Mouse (Mus musculus): ENCODE results near the gene Slco1b2.
"Not testable (repeated sequence)": the region's sequence is repeated elsewhere in the genome, so short reads cannot be mapped to it uniquely, and the experiment has no call there.

Gene Slco1b2

GRCm38 (mm10) chr6:141629291-141629690, at the start of gene Slco1b2:
Slco1b2 (plus strand) TSS chr6:141629518.
- no peak for DNase-seq (ENCODE audit: low read depth, low spot score)
- Histone ChIP-seq H3K36me3 (ENCODE audit: control insufficient read depth, insufficient read depth, low read length, poor library complexity, severe bottlenecking) (no peaks in the 10 kb centered on the region), H3K27me3 (ENCODE audit: control insufficient read depth, insufficient read depth, low read length, poor library complexity, severe bottlenecking) (no peaks in the 10 kb centered on the region)

- DNase-seq (ENCODE audit: low read depth, low spot score) = no peak
Measured at GRCm38 (mm10) chr6:141584791-141585403, 44.4 kb upstream of the Slco1b2 start.

GRCm38 (mm10) chr6:141590002-141590401, 39.3 kb upstream of the Slco1b2 start:
- H3K36me3 ChIP-seq (ENCODE audit: control insufficient read depth, insufficient read depth, low read length, poor library complexity, severe bottlenecking) = no peaks in the 10 kb centered on the region
- DNase-seq (ENCODE audit: low read depth, low spot score) = no peak
- H3K27me3 ChIP-seq (ENCODE audit: control insufficient read depth, insufficient read depth, low read length, poor library complexity, severe bottlenecking) = no peaks in the 10 kb centered on the region

More at GRCm38 (mm10) chr6:141584791-141585403, 44.4 kb upstream of the Slco1b2 start:
- Histone ChIP-seq H3K27me3 (ENCODE audit: control insufficient read depth, insufficient read depth, low read length, poor library complexity, severe bottlenecking) (no peaks in the 10 kb centered on the region), H3K36me3 (ENCODE audit: control insufficient read depth, insufficient read depth, low read length, poor library complexity, severe bottlenecking) (no peaks in the 10 kb centered on the region)

GRCm38 (mm10) chr6:141590598-141591200, 38.6 kb upstream of the Slco1b2 start:
- DNase-seq (ENCODE audit: low read depth, low spot score); H3K27me3 ChIP-seq (ENCODE audit: control insufficient read depth, insufficient read depth, low read length, poor library complexity, severe bottlenecking): not testable (repeated sequence)

GRCm38 (mm10) chr6:141596081-141596480, 33.2 kb upstream of the Slco1b2 start:
- Histone ChIP-seq H3K27me3 (ENCODE audit: control insufficient read depth, insufficient read depth, low read length, poor library complexity, severe bottlenecking) (no peaks in the 10 kb centered on the region), H3K36me3 (ENCODE audit: control insufficient read depth, insufficient read depth, low read length, poor library complexity, severe bottlenecking) (no peaks in the 10 kb centered on the region)
- no peak for DNase-seq (ENCODE audit: low read depth, low spot score)

More at GRCm38 (mm10) chr6:141590598-141591200, 38.6 kb upstream of the Slco1b2 start:
- H3K36me3 ChIP-seq (ENCODE audit: control insufficient read depth, insufficient read depth, low read length, poor library complexity, severe bottlenecking) = not testable (repeated sequence)

GRCm38 (mm10) chr6:141597037-141597436, 32.3 kb upstream of the Slco1b2 start:
- DNase-seq (ENCODE audit: low read depth, low spot score) = no peak
- no peaks in the 10 kb centered on the region for H3K27me3 ChIP-seq (ENCODE audit: control insufficient read depth, insufficient read depth, low read length, poor library complexity, severe bottlenecking)
- no peaks in the 10 kb centered on the region for H3K36me3 ChIP-seq (ENCODE audit: control insufficient read depth, insufficient read depth, low read length, poor library complexity, severe bottlenecking)

GRCm38 (mm10) chr6:141600940-141601339, 28.4 kb upstream of the Slco1b2 start:
- DNase-seq (ENCODE audit: low read depth, low spot score) = no peak
- Histone ChIP-seq H3K36me3 (ENCODE audit: control insufficient read depth, insufficient read depth, low read length, poor library complexity, severe bottlenecking) (no peaks in the 10 kb centered on the region), H3K27me3 (ENCODE audit: control insufficient read depth, insufficient read depth, low read length, poor library complexity, severe bottlenecking) (no peaks in the 10 kb centered on the region)

- Histone ChIP-seq H3K27me3 (ENCODE audit: control insufficient read depth, insufficient read depth, low read length, poor library complexity, severe bottlenecking) (no peaks in the 10 kb centered on the region), H3K36me3 (ENCODE audit: control insufficient read depth, insufficient read depth, low read length, poor library complexity, severe bottlenecking) (no peaks in the 10 kb centered on the region)
- DNase-seq (ENCODE audit: low read depth, low spot score) = no peak
Measured at GRCm38 (mm10) chr6:141610702-141611260, 18.5 kb upstream of the Slco1b2 start.

GRCm38 (mm10) chr6:141614017-141614416, 15.3 kb upstream of the Slco1b2 start:
- Histone ChIP-seq H3K27me3 (ENCODE audit: control insufficient read depth, insufficient read depth, low read length, poor library complexity, severe bottlenecking) (no peaks in the 10 kb centered on the region), H3K36me3 (ENCODE audit: control insufficient read depth, insufficient read depth, low read length, poor library complexity, severe bottlenecking) (no peaks in the 10 kb centered on the region)
- DNase-seq (ENCODE audit: low read depth, low spot score) = no peak

- Histone ChIP-seq H3K36me3 (ENCODE audit: control insufficient read depth, insufficient read depth, low read length, poor library complexity, severe bottlenecking) (no peaks in the 10 kb centered on the region), H3K27me3 (ENCODE audit: control insufficient read depth, insufficient read depth, low read length, poor library complexity, severe bottlenecking) (no peaks in the 10 kb centered on the region)
- DNase-seq (ENCODE audit: low read depth, low spot score) = no peak
Measured at GRCm38 (mm10) chr6:141615348-141615747, 14.0 kb upstream of the Slco1b2 start.

- no peak for DNase-seq (ENCODE audit: low read depth, low spot score)
- no peaks in the 10 kb centered on the region for H3K36me3 ChIP-seq (ENCODE audit: control insufficient read depth, insufficient read depth, low read length, poor library complexity, severe bottlenecking)
- no peaks in the 10 kb centered on the region for H3K27me3 ChIP-seq (ENCODE audit: control insufficient read depth, insufficient read depth, low read length, poor library complexity, severe bottlenecking)
Measured at GRCm38 (mm10) chr6:141632935-141633334, 3.6 kb downstream of the Slco1b2 start.

GRCm38 (mm10) chr6:141635250-141635649, 5.9 kb downstream of the Slco1b2 start:
- Histone ChIP-seq H3K27me3 (ENCODE audit: control insufficient read depth, insufficient read depth, low read length, poor library complexity, severe bottlenecking) (no peaks in the 10 kb centered on the region), H3K36me3 (ENCODE audit: control insufficient read depth, insufficient read depth, low read length, poor library complexity, severe bottlenecking) (no peaks in the 10 kb centered on the region)
- no peak for DNase-seq (ENCODE audit: low read depth, low spot score)

GRCm38 (mm10) chr6:141640639-141641038, 11.3 kb downstream of the Slco1b2 start:
- no peaks in the 10 kb centered on the region for H3K36me3 ChIP-seq (ENCODE audit: control insufficient read depth, insufficient read depth, low read length, poor library complexity, severe bottlenecking)
- H3K27me3 ChIP-seq (ENCODE audit: control insufficient read depth, insufficient read depth, low read length, poor library complexity, severe bottlenecking) = no peaks in the 10 kb centered on the region; the same call in 1 of the 2 replicates
- DNase-seq (ENCODE audit: low read depth, low spot score) = no peak

- DNase-seq (ENCODE audit: low read depth, low spot score) = no peak
- Histone ChIP-seq H3K27me3 (ENCODE audit: control insufficient read depth, insufficient read depth, low read length, poor library complexity, severe bottlenecking) (no peaks in the 10 kb centered on the region), H3K36me3 (ENCODE audit: control insufficient read depth, insufficient read depth, low read length, poor library complexity, severe bottlenecking) (no peaks in the 10 kb centered on the region)
Measured at GRCm38 (mm10) chr6:141687008-141687407, 57.7 kb downstream of the Slco1b2 start.

GRCm38 (mm10) chr6:141691246-141691645, 61.9 kb downstream of the Slco1b2 start:
- Histone ChIP-seq H3K27me3 (ENCODE audit: control insufficient read depth, insufficient read depth, low read length, poor library complexity, severe bottlenecking) (no peaks in the 10 kb centered on the region), H3K36me3 (ENCODE audit: control insufficient read depth, insufficient read depth, low read length, poor library complexity, severe bottlenecking) (no peaks in the 10 kb centered on the region)
- DNase-seq (ENCODE audit: low read depth, low spot score) = no peak
